Comparison of ENCODE assay signal across 9 mouse cellular contexts in the genomic region with DNA sequence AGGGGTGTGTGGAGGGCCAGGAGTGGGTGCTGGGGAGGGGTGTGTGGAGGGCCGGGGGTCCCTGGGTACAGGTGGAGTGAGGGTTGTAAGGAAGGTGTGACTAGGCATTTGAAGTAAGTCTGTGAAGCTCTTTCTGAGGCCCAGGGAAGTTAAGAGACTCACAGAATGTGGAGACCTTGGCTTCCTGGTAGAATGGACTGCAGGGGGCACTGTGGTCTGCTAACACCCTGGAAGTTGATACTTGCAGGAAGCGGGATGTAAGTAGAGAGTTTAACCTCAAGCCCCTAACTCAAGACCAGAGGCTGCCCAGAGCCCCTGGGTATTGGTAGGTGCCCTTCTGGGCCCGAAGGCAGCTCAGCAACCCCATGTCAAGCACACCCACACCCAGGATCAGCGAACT. TPM values are rescaled to one million over a fixed set of nuclear protein-coding genes. Genes with fewer than 3 reads are reported as not detected.
DNase-seq lines count a peak whose midpoint lies in the region; ATAC-seq and TF ChIP-seq lines count a peak whose summit lies in the region.
"Had no signal": no experiment of that assay in that cellular context is flagged by ENCODE, and none has a peak within 500 bp of the region (broad histone marks: within the 10 kb centered on the region; RNA-seq: fewer than 3 reads in every experiment).

No protein-coding gene starts in this region.

- H3K36me3 ChIP-seq in forebrain, embryonic 10.5 days (replicated peaks), result no peaks in the 10 kb centered on the region
- no peaks in the 10 kb centered on the region for H3K36me3 ChIP-seq in forebrain, embryonic 15.5 days
- H3K36me3 ChIP-seq in kidney, postnatal 0 days (ENCODE audit: insufficient read depth, low read length), result no peaks in the 10 kb centered on the region
- H3K36me3 ChIP-seq in lung, embryonic 16.5 days (ENCODE audit: control insufficient read depth, insufficient read depth, low read length), result no peaks in the 10 kb centered on the region
- H3K36me3 ChIP-seq: limb, embryonic 12.5 days had no signal

- H3K9me3 ChIP-seq in forebrain, embryonic 10.5 days, result no peaks in the 10 kb centered on the region
- no peaks in the 10 kb centered on the region for H3K9me3 ChIP-seq in forebrain, embryonic 15.5 days
- H3K9me3 ChIP-seq in kidney, postnatal 0 days (replicated peaks; ENCODE audit: low read length), result no peaks in the 10 kb centered on the region
- no peaks in the 10 kb centered on the region for H3K9me3 ChIP-seq in lung, embryonic 16.5 days (ENCODE audit: control insufficient read depth, low read length)
- H3K9me3 ChIP-seq: limb, embryonic 12.5 days had no signal

- ATAC-seq in forebrain, embryonic 15.5 days (replicated peaks), result no peak; the same call in 1 of the 2 replicates
- no peak for ATAC-seq in kidney, postnatal 0 days (replicated peaks; ENCODE audit: low FRiP score, low read depth)
- ATAC-seq in lung, embryonic 16.5 days (ENCODE audit: low read depth), result 0 out of 2 replicates have a peak, but pooled peaks have one; percentile 29

- 45% methylated on average over 4 of the region's 4 CpGs for WGBS in forebrain, embryonic 10.5 days
- WGBS in forebrain, embryonic 15.5 days, result 52% methylated on average over 4 of the region's 4 CpGs
- 24% methylated on average over 4 of the region's 4 CpGs for WGBS in kidney, postnatal 0 days
- WGBS in lung, embryonic 16.5 days, result 42% methylated on average over 4 of the region's 4 CpGs

- H3K27me3 ChIP-seq in forebrain, embryonic 10.5 days (ENCODE audit: poor library complexity, severe bottlenecking), result peaks cover 95% of the 10 kb centered on the region
- H3K27me3 ChIP-seq in forebrain, embryonic 15.5 days, result peaks cover 75% of the 10 kb centered on the region
- no peaks in the 10 kb centered on the region for H3K27me3 ChIP-seq in kidney, postnatal 0 days (ENCODE audit: insufficient read depth, low read length)
- H3K27me3 ChIP-seq in lung, embryonic 16.5 days (ENCODE audit: control insufficient read depth, insufficient read depth, low read depth, low read length), result no peaks in the 10 kb centered on the region

- DNase-seq in forebrain, embryonic 10.5 days (ENCODE audit: extremely low spot score, low spot score), result peak; percentile 56
- peak; percentile 9 for DNase-seq in urinary bladder, postnatal 25 days (ENCODE audit: low spot score)
- no peak for DNase-seq in urinary bladder, postnatal 10 days (ENCODE audit: low spot score)
- peak; percentile 36 for DNase-seq in fibroblast of lung, adult 2 months (ENCODE audit: low read depth)
- DNase-seq in kidney, postnatal 0 days (ENCODE audit: low spot score), result peak; percentile 91
- DNase-seq in spleen, postnatal 36 days (ENCODE audit: low spot score in 2 of 2), result peak; percentile 8 to 25

- H3K9ac ChIP-seq in forebrain, embryonic 15.5 days (replicated peaks), result no peak overlapping the region
- H3K9ac ChIP-seq in kidney, postnatal 0 days (ENCODE audit: low read depth, low read length), result 0 out of 2 replicates have a peak overlapping the region, but pooled peaks have one; percentile 23
- H3K9ac ChIP-seq in lung, embryonic 16.5 days (ENCODE audit: low read length), result no peak overlapping the region
- H3K9ac ChIP-seq: limb, embryonic 12.5 days had no signal

- no peak overlapping the region for H3K4me2 ChIP-seq in forebrain, embryonic 15.5 days (replicated peaks)
- H3K4me2 ChIP-seq in kidney, postnatal 0 days (ENCODE audit: low read length), result no peak overlapping the region
- no peak overlapping the region for H3K4me2 ChIP-seq in lung, embryonic 16.5 days (ENCODE audit: low read depth, low read length)
- H3K4me2 ChIP-seq: limb, embryonic 12.5 days had no signal

- no peak overlapping the region for H3K27ac ChIP-seq in forebrain, embryonic 10.5 days
- H3K27ac ChIP-seq in forebrain, embryonic 15.5 days (replicated peaks), result no peak overlapping the region
- no peak overlapping the region for H3K27ac ChIP-seq in kidney, postnatal 0 days
- no peak overlapping the region for H3K27ac ChIP-seq in lung, embryonic 16.5 days (ENCODE audit: low read length)
- H3K27ac ChIP-seq: limb, embryonic 12.5 days had no signal

- H3K4me1 ChIP-seq in forebrain, embryonic 10.5 days, result peaks cover 30% of the 10 kb centered on the region
- peaks cover 17% of the 10 kb centered on the region for H3K4me1 ChIP-seq in forebrain, embryonic 15.5 days
- peaks cover 3% of the 10 kb centered on the region; the same call in 1 of the 2 replicates for H3K4me1 ChIP-seq in kidney, postnatal 0 days (replicated peaks; ENCODE audit: insufficient read depth, low read length)
- H3K4me1 ChIP-seq in lung, embryonic 16.5 days (replicated peaks; ENCODE audit: control insufficient read depth, insufficient read depth, low read length), result no peaks in the 10 kb centered on the region

- H3K4me3 ChIP-seq in forebrain, embryonic 10.5 days, result no peak overlapping the region
- no peak overlapping the region for H3K4me3 ChIP-seq in forebrain, embryonic 15.5 days
- H3K4me3 ChIP-seq in kidney, postnatal 0 days (replicated peaks; ENCODE audit: low read depth, low read length), result no peak overlapping the region
- no peak overlapping the region for H3K4me3 ChIP-seq in lung, embryonic 16.5 days (ENCODE audit: low read length)
- H3K4me3 ChIP-seq: limb, embryonic 12.5 days had no signal

- peak; percentile 81 for TF ChIP-seq CTCF in kidney, postnatal 0 days (IDR thresholded peaks at IDR 0.05; ENCODE audit: low read depth)

RNA-seq across cellular contexts. Expression of a gene that starts 56.2 kb away (rescaled TPM):
- polyA plus RNA-seq in forebrain, embryonic 10.5 days (2016; fragmentation: Nextera tagmentation; extraction: Ambion mirVana), result 0.68 and 0.69 TPM in 2 replicates
- 0.92 and 1.7 TPM in 2 replicates for polyA plus RNA-seq in forebrain, embryonic 15.5 days (2015; fragmentation: Nextera tagmentation; extraction: Ambion mirVana)
- polyA plus RNA-seq in kidney, postnatal 0 days (2015; fragmentation: Nextera tagmentation; extraction: Ambion mirVana), result 1.2 and 1.3 TPM in 2 replicates
- 4.2 and 4.7 TPM in 2 replicates for polyA plus RNA-seq in lung, embryonic 16.5 days (2015; fragmentation: Nextera tagmentation; extraction: Ambion mirVana)

RNA-seq across cellular contexts. Expression of a gene that starts 56.7 kb away (rescaled TPM):
- 2.7 and 3.3 TPM in 2 replicates for polyA plus RNA-seq in forebrain, embryonic 10.5 days (2016; fragmentation: Nextera tagmentation; extraction: Ambion mirVana)
- 1.5 and 1.8 TPM in 2 replicates for polyA plus RNA-seq in forebrain, embryonic 15.5 days (2015; fragmentation: Nextera tagmentation; extraction: Ambion mirVana)
- 2.0 and 2.5 TPM in 2 replicates for polyA plus RNA-seq in kidney, postnatal 0 days (2015; fragmentation: Nextera tagmentation; extraction: Ambion mirVana)
- polyA plus RNA-seq in lung, embryonic 16.5 days (2015; fragmentation: Nextera tagmentation; extraction: Ambion mirVana), result 6.5 and 9.6 TPM in 2 replicates
